Mouse (Mus musculus): ENCODE measurements at regions not wholly inside any gene's neighbourhood (a gene's known extent, or its start where the extent isn't known, plus 50 kb on each side); places are given as distances from the start of the nearest gene placed in this dataset.

DNA sequence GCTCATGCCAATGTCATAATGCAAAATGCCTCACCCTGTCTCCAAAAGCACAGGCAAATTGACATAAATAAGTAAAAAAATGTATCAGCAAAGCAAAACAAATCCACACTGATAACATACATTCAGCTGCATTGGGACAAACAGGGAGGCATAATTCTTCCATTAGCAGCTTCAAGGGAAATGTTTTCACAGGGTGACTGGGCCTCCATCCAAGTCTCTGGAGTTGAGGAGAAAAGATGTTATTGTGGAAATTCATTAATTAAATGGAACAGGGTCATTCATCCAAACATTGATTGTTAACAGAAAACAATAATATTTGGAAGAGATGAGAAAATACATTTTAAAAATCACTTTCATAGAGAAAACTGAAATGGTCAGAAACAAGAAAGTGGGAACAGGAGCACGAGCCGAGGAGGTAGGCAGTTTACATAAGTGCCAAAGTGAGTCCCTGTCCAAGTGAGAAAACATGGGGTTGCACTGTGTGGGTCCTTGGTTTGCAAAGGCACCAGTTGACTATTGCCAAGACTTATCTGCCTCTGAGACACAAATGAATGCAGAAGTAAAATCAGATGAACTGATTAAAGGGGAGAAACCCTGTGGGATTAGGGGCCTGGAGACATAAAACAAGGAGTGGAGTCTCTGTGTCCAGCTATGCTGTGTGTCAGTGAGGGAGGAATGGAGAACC is 114.3 kb upstream of the Gpc6 start:
- intact Hi-C loops (cut with DNase I) = no loop called here
- DNase-seq (ENCODE audit: extremely low spot score in 1 of 2, low spot score in 2 of 2) = no peak

DNA sequence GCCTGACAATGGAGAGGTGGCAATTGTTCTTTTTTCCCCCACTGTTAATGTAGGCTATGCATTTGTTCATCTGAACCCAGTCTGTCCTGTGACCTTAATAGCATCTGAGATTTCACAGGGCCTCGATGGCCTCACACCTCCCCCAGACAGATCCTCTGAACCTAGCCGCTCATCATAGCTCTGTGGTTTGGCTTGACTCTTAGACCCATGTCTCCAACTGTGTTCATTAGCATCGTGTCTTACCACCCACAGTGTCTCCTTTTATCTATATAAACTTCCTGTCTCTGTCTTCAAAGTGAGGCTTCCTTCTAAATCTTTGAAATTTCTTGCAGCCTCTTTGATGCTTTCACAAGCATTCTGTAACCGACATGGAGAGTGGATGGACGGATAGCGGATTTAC is 87.9 kb upstream of the Gpc6 start:
- intact Hi-C loops (cut with DNase I) = no loop called here
- no peak for DNase-seq (ENCODE audit: extremely low spot score in 1 of 2, low spot score in 2 of 2)

DNA sequence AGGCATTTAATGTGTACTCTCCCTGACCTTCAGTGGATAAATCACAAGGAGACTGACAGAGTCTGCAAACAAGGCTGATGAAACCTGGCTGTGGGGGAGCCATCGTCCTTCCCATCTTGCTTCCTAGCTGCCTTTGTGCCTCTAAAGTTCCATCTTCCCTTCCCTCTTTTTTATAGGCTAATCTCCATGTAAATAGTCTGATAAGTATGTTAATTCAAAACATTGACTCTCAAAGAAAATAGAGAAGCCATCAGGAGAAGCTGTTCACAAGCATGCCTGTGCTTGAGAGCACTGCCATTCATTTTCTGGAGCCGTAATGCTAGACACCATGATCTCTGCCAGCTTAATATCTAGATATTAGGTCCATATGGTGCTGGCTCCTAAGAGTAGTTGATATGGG is 55.7 kb upstream of the Gpc6 start:
- DNase-seq (ENCODE audit: extremely low spot score in 1 of 2, low spot score in 2 of 2) = no peak
- intact Hi-C loops (cut with DNase I) = no loop called here

DNA sequence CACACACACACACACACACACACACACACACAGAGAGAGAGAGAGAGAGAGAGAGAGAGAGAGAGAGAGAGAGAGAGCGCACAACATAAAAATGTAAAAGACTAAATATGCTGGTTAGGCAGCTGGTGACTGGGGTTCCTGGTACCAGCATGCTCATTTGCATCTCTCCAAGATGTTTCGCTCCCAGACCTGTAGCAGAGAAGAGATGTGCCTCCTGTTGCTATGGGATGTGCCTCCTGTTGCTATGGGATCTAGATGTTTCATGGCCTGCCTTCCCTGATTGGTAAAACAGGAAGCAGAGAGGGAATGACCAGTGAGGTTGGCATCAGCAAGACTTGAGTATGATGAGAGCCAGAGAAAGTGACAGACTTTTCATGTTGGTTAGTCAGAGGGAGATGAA is 55.1 kb upstream of the Gpc6 start:
- intact Hi-C loops (cut with DNase I) = no loop called here
- no peak for DNase-seq (ENCODE audit: extremely low spot score in 1 of 2, low spot score in 2 of 2)

Measured in left cerebral cortex, postnatal 10 days (tissue).